Mouse (Mus musculus): Measurements from ENCODE around the gene Thsd7a.

The Thsd7a gene

DNA sequence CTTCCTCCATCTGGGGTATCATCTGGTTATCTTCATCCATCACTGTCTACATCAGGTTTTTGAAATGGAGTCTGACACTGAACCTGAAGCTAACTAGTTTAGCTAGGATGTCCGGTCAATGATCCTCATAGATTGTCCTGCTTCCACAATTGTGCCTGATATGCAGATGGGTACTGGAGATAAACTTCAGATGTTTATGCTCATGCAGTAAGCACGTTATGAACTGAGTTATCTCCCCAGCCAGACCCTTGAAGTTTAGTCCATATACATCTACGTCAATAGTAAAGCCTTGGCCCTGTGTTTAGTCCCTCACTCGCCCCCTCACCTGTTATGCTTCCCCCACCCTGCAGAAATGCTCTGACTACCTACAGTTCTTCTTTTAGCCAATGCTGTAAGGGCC lies 184.1 kb downstream of the Thsd7a start:
- TF ChIP-seq GATA4 (IDR thresholded peaks at IDR 0.05; ENCODE audit: insufficient replicate concordance, low read length): no peak

GRCm38 (mm10) chr6:12562336-12562735 lies 186.9 kb downstream of the Thsd7a start:
- TF ChIP-seq GATA4 (IDR thresholded peaks at IDR 0.05; ENCODE audit: insufficient replicate concordance, low read length): no peak

DNA sequence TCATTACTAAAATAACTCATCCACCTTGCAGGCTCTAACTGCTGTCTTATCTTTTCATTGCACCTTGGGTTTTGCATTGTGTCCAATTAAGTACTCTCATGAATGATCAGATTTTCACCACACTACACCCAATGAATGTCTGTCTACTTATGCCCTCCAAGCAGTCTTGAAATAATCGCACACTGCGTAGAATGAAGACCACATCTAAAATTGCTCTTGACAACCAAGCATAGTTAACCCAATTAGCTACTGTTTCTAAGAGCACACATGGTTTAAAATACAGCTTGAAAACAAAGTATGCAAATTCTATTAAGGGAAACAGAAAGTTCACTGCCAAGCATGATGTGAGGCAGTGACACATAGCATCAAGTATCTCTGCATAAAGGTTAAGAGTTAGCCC lies 188.7 kb downstream of the Thsd7a start:
- TF ChIP-seq GATA4 (IDR thresholded peaks at IDR 0.05; ENCODE audit: insufficient replicate concordance, low read length): no peak

- no peak for TF ChIP-seq GATA4 (IDR thresholded peaks at IDR 0.05; ENCODE audit: insufficient replicate concordance, low read length)
Measured at GRCm38 (mm10) chr6:12555114-12556099, 193.8 kb downstream of the Thsd7a start.

- no peak for TF ChIP-seq GATA4 (IDR thresholded peaks at IDR 0.05; ENCODE audit: insufficient replicate concordance, low read length)
Measured at GRCm38 (mm10) chr6:12551176-12551575, 198.0 kb downstream of the Thsd7a start.

DNA sequence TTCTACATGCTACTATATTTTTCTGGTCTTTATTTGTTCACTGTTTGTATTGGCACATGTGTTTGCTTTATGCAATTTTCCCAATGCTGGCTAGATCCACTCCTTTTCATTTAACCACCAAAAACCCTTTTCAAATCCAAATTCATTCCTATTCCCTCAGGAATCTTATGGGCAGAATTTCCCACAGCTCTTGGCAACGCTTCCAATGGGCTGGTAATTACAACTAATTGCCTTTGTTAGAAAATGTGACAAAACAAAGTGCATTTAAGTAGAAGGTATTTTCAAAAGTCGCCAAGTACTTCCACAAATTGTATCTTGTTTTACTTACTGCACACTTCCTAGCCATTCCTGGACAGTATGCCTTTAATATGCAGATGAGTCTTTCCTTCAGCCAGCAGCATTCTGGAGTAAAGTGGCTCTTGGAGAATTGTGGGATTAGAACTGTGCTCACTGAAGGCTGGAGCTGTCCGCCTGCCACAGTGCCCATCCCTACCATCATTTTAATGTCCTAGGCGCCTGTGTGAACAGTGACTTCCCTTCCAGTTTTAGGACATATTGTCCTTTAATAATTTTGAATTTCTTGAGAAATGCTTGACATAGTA lies 199.1 kb downstream of the Thsd7a start:
- no peak for TF ChIP-seq GATA4 (IDR thresholded peaks at IDR 0.05; ENCODE audit: insufficient replicate concordance, low read length)

GRCm38 (mm10) chr6:12544096-12544495 lies 205.1 kb downstream of the Thsd7a start:
- no peak for TF ChIP-seq GATA4 (IDR thresholded peaks at IDR 0.05; ENCODE audit: insufficient replicate concordance, low read length)

- TF ChIP-seq GATA4 (IDR thresholded peaks at IDR 0.05; ENCODE audit: insufficient replicate concordance, low read length): no peak
Measured at GRCm38 (mm10) chr6:12542496-12542895, 206.7 kb downstream of the Thsd7a start.

- no peak for TF ChIP-seq GATA4 (IDR thresholded peaks at IDR 0.05; ENCODE audit: insufficient replicate concordance, low read length)
Measured at GRCm38 (mm10) chr6:12519121-12519520, 230.1 kb downstream of the Thsd7a start.

- TF ChIP-seq GATA4 (IDR thresholded peaks at IDR 0.05; ENCODE audit: insufficient replicate concordance, low read length): no peak
Measured at GRCm38 (mm10) chr6:12518283-12518903, 230.8 kb downstream of the Thsd7a start.

DNA sequence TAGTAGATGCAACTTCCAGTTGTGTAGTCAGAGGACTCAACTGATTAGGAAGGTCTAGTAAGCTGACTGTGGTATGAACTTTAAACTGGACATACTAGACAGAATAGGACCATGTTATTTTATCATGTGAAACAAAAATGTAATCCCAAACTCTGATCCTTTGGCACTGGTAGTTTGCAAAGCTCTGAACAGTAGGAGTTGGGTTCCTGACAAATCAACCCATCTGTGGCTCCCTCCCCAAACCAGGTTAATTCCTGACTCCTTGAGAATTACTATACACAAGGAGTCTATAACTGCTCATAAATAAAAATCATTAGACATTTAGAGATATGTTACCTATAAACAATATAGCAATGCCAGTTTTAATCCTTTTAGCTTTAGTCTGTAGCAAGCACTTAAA lies 231.5 kb downstream of the Thsd7a start:
- no peak for TF ChIP-seq GATA4 (IDR thresholded peaks at IDR 0.05; ENCODE audit: insufficient replicate concordance, low read length)

- no peak for TF ChIP-seq GATA4 (IDR thresholded peaks at IDR 0.05; ENCODE audit: insufficient replicate concordance, low read length)
Measured at GRCm38 (mm10) chr6:12506877-12507276, 242.3 kb downstream of the Thsd7a start.

- no peak for TF ChIP-seq GATA4 (IDR thresholded peaks at IDR 0.05; ENCODE audit: insufficient replicate concordance, low read length)
Measured at GRCm38 (mm10) chr6:12503867-12504266, 245.3 kb downstream of the Thsd7a start.

- no peak for TF ChIP-seq GATA4 (IDR thresholded peaks at IDR 0.05; ENCODE audit: insufficient replicate concordance, low read length)
Measured at GRCm38 (mm10) chr6:12500888-12501287, 248.3 kb downstream of the Thsd7a start.

- TF ChIP-seq GATA4 (IDR thresholded peaks at IDR 0.05; ENCODE audit: insufficient replicate concordance, low read length): no peak
Measured at GRCm38 (mm10) chr6:12499866-12500265, 249.3 kb downstream of the Thsd7a start.

DNA sequence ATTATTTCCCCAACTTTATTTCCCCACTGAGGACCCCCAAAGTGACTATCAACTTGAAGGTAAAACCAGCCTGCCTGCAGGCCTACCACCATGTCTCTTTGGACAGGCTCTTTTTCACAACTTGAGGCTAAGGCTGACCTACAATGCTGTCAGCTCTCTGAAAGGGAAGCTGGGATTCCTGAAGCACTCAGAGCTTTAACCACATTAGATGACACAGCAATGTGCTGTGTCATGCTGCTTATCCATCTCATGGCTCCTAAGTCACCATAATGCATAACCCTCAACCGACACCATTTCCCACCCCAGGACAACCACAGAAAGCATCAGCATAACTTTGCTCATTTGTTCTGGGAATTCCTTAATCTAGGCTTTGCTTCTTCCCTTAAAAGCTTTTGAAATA lies 255.6 kb downstream of the Thsd7a start:
- no peak for TF ChIP-seq GATA4 (IDR thresholded peaks at IDR 0.05; ENCODE audit: insufficient replicate concordance, low read length)
